Mouse (Mus musculus) kidney, embryonic 14.5 days (tissue): ENCODE measurements at regions not wholly inside any gene's neighbourhood (a gene's known extent, or its start where the extent isn't known, plus 50 kb on each side); places are given as distances from the start of the nearest gene placed in this dataset.

Source experiments
- ATAC-seq: fragments of 200-750 bp; cut with Nextera tagmentation; 2 replicates; pipeline ENCODE4 v1.8.0; 2017; ENCODE audit warnings: moderate number of reproducible peaks, mild to moderate bottlenecking, moderate TSS enrichment, moderate library complexity; ENCODE audit not compliant: low FRiP score, low TSS enrichment
- H3K27ac ChIP-seq: fragments of 300-500 bp; sonication (generic); 2 replicates; pipeline ENCODE4 v1.5.1; 2014; ENCODE audit warnings: low read depth, mild to moderate bottlenecking, low read length, moderate library complexity, mixed read lengths
- H3K27me3 ChIP-seq: fragments of 300-500 bp; sonication (generic); 2 replicates; pipeline ENCODE4 v1.6.1; 2014; ENCODE audit warnings: mild to moderate bottlenecking, low read length; ENCODE audit not compliant: control insufficient read depth, insufficient read depth
- H3K36me3 ChIP-seq: fragments of 300-500 bp; sonication (generic); 2 replicates; pipeline ENCODE4 v1.6.1; 2014; ENCODE audit warnings: low read length, mixed read lengths; ENCODE audit not compliant: control insufficient read depth, insufficient read depth
- H3K4me1 ChIP-seq: fragments of 300-500 bp; sonication (generic); 2 replicates; pipeline ENCODE4 v1.6.1; 2014; ENCODE audit warnings: low read length, mixed read lengths; ENCODE audit not compliant: control insufficient read depth, insufficient read depth
- H3K4me2 ChIP-seq: fragments of 300-500 bp; sonication (generic); replicated peaks from 2 replicates; pipeline ENCODE4 v1.6.1; 2014; ENCODE audit warnings: low read depth, mild to moderate bottlenecking, low read length
- H3K4me3 ChIP-seq: fragments of 300-500 bp; sonication (generic); 2 replicates; pipeline ENCODE4 v1.5.1; 2014; ENCODE audit warnings: mild to moderate bottlenecking, low read length
- H3K9ac ChIP-seq: fragments of 300-500 bp; sonication (generic); 2 replicates; pipeline ENCODE4 v1.6.1; 2014; ENCODE audit warnings: low read depth, mild to moderate bottlenecking, low read length, moderate library complexity
- H3K9me3 ChIP-seq: fragments of 300-500 bp; sonication (generic); 2 replicates; pipeline ENCODE4 v1.6.1; 2016; ENCODE audit warnings: low read length; ENCODE audit not compliant: control insufficient read depth
- WGBS: fragments of 180-500 bp; shearing (Covaris S2); extraction: QIAGEN DNeasy Blood & Tissue Kit; methylation state at CpG from one replicate; pipeline ENCODE4 v1.1.7; 2014; 5-methylcytosine and 5-hydroxymethylcytosine counted together

DNA sequence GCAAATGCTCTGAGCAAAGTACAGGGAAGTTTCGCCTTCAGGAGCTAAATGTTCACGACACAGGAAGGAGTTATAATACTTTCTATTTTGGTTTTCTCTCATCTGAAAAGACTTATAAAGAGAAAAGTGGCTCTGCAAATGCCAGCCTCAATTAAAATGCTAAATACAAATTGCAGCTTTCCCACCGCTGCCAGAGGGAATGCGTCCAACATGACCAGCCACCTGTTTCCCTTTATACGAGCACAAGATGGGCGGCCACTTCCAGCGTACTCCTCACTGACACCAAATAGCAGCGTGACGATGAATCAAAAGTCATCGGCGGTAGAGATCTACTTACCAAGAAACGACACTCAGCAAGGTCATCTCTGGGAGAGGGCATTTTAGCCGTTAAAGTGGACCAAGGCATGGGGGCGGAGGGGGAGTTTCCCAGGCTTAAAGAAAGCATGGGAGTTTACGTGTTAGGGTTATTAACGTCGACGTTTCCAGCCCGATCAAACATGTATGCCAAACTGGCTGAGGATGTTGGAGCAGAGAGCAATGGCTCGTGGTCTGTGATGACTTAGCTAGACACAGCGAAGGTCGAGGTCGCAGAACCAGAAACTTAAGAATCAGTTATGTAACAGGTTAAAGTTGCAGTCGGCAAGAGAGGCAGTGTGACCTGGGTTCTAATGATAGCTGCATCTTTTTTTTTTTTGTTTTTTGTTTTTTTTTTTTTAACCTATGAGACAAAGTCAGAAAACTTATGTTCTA, 59.6 kb upstream of the Nrip1 start:
- H3K36me3 ChIP-seq, result no peaks in the 10 kb centered on the region
- H3K4me1 ChIP-seq, result no peaks in the 10 kb centered on the region
- H3K27me3 ChIP-seq, result no peaks in the 10 kb centered on the region
- WGBS, result 65% methylated on average over 24 of the region's 24 CpGs
- no peak overlapping the region for H3K9ac ChIP-seq
- H3K27ac ChIP-seq, result no peak overlapping the region
- H3K4me2 ChIP-seq, result peak overlapping the region; percentile 8; the same call in 1 of the 2 replicates
- ATAC-seq, result no peak
- no peak overlapping the region for H3K4me3 ChIP-seq
- no peaks in the 10 kb centered on the region for H3K9me3 ChIP-seq

DNA sequence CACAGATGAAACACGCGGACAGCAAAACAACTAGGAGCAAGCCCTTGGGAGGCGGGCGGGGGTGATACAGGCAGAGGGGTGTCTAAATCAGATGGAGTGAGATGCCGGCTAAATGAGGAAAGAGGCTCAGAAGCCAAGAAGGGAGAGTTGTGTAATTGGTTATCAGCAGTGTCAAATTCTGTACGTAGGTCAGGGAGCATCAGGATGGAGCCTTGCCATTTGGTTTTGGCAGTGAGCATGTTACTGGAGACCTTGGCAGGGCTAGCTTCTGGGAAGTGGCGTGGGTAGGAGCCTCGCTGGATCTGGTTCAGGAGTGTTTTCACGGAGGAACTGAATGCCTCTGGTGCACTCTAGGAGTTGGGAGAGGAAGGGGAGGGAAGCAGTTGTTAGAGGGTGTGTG, 58.7 kb upstream of the Nrip1 start:
- Histone ChIP-seq H3K4me2 (no peak overlapping the region), H3K4me1 (no peaks in the 10 kb centered on the region), H3K27me3 (no peaks in the 10 kb centered on the region), H3K4me3 (no peak overlapping the region), H3K9me3 (no peaks in the 10 kb centered on the region), H3K27ac (no peak overlapping the region), H3K9ac (no peak overlapping the region), H3K36me3 (no peaks in the 10 kb centered on the region)
- no peak for ATAC-seq
- WGBS, result 71% methylated on average over 9 of the region's 9 CpGs

DNA sequence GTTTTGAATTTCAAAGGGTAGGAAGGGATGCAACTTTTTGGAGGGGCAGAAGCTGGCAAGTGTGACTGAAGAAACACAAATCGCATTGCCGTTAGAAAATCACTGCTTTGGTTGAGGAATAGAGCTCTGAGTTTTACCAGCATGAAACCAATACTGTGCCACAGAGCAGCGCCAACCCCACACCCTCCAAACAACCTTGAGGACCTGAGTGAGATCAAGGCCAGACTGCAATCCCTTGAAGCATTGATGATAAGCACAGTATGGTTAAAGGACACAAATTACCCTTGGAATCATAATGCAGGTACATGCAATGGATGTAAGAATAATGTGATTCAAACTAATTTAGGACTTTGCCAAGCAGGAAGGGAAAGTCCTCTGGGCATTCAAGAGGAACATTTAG, 55.5 kb upstream of the Nrip1 start:
- no peak overlapping the region for H3K4me2 ChIP-seq
- no peaks in the 10 kb centered on the region for H3K36me3 ChIP-seq
- no peak overlapping the region for H3K9ac ChIP-seq
- ATAC-seq, result no peak
- no peak overlapping the region for H3K27ac ChIP-seq
- H3K4me3 ChIP-seq, result no peak overlapping the region
- WGBS, result 90% methylated on average over 3 of the region's 3 CpGs
- no peaks in the 10 kb centered on the region for H3K27me3 ChIP-seq
- no peaks in the 10 kb centered on the region for H3K4me1 ChIP-seq
- H3K9me3 ChIP-seq, result no peaks in the 10 kb centered on the region

DNA sequence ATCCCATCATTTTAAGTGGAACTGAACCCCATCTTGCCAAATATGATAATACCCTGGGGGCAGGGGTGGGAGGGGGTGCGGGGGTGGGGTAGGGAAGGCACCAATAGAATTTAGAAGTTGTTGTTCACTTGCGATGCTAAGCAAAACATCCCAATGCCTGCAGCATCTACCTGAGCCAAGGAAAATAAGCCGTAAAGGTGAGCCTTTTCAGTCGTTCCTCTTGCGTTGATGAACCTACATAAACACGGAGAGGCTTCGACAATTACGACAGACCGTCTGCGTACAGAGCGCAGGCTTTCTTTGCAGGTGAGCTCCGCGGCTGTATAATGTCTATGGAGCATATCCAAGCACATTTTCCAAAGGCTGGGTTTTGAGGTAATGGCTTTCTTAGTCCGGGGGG, 50.3 kb upstream of the Nrip1 start:
- Histone ChIP-seq H3K36me3 (no peaks in the 10 kb centered on the region), H3K27ac (no peak overlapping the region), H3K27me3 (no peaks in the 10 kb centered on the region), H3K4me3 (no peak overlapping the region), H3K4me2 (no peak overlapping the region), H3K4me1 (no peaks in the 10 kb centered on the region), H3K9ac (no peak overlapping the region), H3K9me3 (no peaks in the 10 kb centered on the region)
- no peak for ATAC-seq
- WGBS, result 87% methylated on average over 14 of the region's 14 CpGs
